Mouse (Mus musculus): ENCODE data around the gene Stpg1.

GRCm38 (mm10) chr4:135570152-135571036, 75.8 kb downstream of the Stpg1 start:
- TF ChIP-seq CTCF (IDR thresholded peaks at IDR 0.05; ENCODE audit: borderline replicate concordance, control insufficient read depth, extremely low read depth, insufficient read depth, low read length, poor library complexity) (no peak), POLR2A (IDR thresholded peaks at IDR 0.05; ENCODE audit: control insufficient read depth, extremely low read depth, insufficient read depth, low read length, poor library complexity) (no peak)

Data from thymus, adult 2 months (tissue).